Mouse (Mus musculus) ES-Bruce4 (cell line): ENCODE results near the gene Erc1.

Experiments used
- CTCF ChIP-seq: IDR thresholded peaks from one replicate; pipeline ENCODE4 v1.8.1; 2011; ENCODE audit warnings: low read depth, low read length
- EP300 ChIP-seq: IDR thresholded peaks from 2 replicates; pipeline ENCODE4 v1.6.1; 2011; ENCODE audit warnings: low read depth, low read length; ENCODE audit not compliant: insufficient read depth
- POLR2A ChIP-seq: IDR thresholded peaks from one replicate; pipeline ENCODE4 v1.8.1; 2011; ENCODE audit warnings: low read length; ENCODE audit not compliant: insufficient read depth

DNA sequence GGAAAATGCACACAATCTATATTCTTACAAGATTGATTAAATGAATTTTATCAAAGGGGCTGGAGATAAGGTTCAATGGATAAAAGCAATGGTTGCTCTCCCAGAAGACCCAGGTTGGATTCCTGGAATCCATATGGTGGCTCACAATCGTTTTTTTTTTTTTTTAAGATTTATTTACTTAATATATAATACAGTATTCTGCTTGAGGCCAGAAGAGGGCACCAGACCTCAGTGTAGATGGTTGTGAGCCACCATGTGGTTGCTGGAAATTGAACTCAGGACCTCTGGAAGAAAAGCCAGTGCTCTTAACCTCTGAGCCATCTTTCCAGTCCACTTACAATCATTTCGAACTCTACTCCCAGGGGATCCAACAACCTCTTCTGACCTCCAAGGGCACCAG is 106.1 kb downstream of the Erc1 start:
- TF ChIP-seq POLR2A (no peak), CTCF (no peak), EP300 (no peak)
